Mouse (Mus musculus): ENCODE results near the gene Ube2o.

DNA sequence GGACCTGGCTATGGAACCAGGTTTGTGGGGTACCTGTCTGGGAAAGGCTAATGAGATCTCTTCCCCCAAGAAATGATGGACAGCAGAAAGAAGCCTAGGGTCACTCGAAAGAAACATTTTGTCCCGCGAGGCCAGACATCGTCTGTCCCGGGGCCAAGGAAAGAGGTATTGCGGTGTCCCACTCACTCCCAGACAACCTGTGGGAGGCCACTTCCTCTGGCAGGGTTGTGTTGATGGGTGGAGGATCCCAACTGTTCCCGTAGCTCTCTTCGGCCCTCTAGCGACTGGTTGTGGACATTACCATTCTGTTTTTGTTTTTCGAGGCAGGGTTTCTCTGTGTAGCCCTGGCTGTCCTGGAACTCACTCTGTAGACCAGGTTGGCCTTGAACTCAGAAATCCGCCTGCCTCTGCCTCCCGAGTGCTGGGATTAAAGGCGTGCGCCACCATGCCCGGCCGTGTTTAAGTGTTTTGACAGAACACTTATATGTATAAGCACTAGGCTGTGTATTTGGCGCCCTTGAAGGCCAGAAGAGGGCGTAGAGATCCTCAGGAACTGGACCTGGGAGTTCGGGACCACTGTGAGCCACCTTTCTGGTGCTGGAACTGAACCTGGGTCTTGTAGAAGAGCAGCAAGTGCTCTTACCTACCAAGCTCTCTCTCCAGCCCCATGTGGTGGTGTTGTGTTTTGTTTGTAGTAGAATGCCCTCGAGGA lies 46.9 kb downstream of the Ube2o start:
- TF ChIP-seq CTCF (IDR thresholded peaks at IDR 0.05; ENCODE audit: low read depth), result peak; percentile 93
- no peak for TF ChIP-seq EP300 (IDR thresholded peaks at IDR 0.05; ENCODE audit: low read depth)
